Mouse (Mus musculus): Measurements from ENCODE around the gene Polg. TPM values are rescaled to one million over a fixed set of nuclear protein-coding genes. Genes with fewer than 3 reads are reported as not detected.

Polg gene
- polyA plus RNA-seq, 1 experiment, result 37.8 TPM

DNA sequence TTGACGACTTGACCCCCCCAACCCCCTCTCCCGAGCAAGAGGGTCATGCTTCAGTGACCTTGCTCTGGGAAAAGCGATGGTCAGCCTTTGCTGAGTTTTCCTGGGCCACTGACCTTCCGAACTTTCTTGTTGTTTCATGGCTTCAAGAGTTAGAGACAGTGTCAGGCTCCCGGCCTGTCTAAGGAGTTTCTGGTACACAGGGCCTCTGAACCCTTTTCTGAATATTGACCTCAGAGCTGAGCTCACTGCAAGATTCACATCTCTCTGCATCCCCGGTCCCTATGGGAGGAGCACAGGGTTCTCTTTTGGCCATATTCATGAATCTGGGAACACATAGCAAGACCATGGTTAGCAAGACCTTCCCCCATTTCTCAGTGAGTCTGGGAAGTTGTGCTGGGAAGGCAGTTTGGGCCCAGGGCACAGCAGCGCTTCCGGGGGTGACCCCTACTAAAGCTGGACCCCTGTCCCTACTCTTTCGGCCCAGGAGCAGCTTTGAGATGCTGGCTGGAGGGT, 30.7 kb upstream of the Polg start:
- Histone ChIP-seq H3K79me3 (ENCODE audit: low read depth) (no peaks in the 10 kb centered on the region), H3K27me3 (ENCODE audit: control insufficient read depth, insufficient read depth, insufficient read length) (peaks cover 58% of the 10 kb centered on the region), H3K4me3 (ENCODE audit: insufficient read depth, poor library complexity, severe bottlenecking) (no peak overlapping the region), H3K36me3 (ENCODE audit: control insufficient read depth, insufficient read depth) (no peaks in the 10 kb centered on the region), H3ac (ENCODE audit: control insufficient read depth, insufficient read length, low read depth) (no peak overlapping the region), H3K79me2 (ENCODE audit: control insufficient read depth, insufficient read depth) (no peaks in the 10 kb centered on the region)
- TF ChIP-seq CEBPB (IDR thresholded peaks at IDR 0.05; ENCODE audit: low read depth) (no peak), MYOD1 (IDR thresholded peaks at IDR 0.05; ENCODE audit: control insufficient read depth, insufficient read length, low read depth) (no peak), FOSL1 (IDR thresholded peaks at IDR 0.05; ENCODE audit: insufficient read depth, low read length, poor library complexity, severe bottlenecking) (no peak), USF1 (IDR thresholded peaks at IDR 0.05; ENCODE audit: low read depth) (no peak), CTCF (IDR thresholded peaks at IDR 0.05; ENCODE audit: control insufficient read depth, insufficient read depth, insufficient read length) (no peak), MYOG (IDR thresholded peaks at IDR 0.05; ENCODE audit: control insufficient read depth, extremely low read depth, insufficient read length) (no peak), MAX (IDR thresholded peaks at IDR 0.05) (no peak)

DNA sequence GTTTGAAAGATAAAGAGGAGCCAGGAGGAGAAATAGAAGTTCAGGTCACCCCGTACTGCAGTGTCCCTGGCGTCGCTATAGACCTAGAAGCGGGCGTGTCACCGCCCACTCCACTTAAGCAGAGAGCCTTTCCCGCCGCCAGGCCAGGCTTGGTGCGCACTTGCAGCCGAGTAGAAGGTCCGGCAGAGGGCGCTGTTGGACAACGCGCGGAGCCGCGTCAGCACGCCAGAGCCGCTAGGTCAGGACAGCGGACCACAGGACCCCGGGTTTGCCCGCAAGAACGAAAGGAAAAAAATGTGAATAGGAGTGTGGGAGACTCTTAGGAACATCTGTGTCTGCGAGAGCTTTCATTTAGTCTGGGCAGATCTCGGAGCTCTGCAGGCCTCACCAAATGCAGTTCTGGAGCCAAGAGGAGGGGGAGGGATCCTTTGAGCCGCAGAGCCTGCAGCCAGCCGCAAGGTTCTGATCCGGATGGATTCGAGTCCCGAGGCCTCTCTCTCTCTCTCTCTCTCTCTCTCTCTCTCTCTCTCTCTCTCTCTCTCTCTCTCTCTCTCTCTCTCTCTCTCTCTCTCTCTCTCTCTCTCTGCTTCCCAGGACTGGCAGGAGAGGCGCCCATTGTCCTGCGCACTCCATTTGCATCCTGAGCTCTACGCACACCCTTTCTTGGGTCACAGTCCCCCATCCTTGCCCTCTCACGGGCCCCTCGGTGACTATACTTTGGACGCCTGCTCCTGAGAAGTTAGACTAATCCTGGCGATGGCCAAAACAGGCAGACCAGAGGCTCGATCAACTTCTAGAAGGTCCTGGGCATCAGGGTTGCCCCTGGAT, 30.0 kb upstream of the Polg start:
- TF ChIP-seq MYOG (IDR thresholded peaks at IDR 0.05; ENCODE audit: control insufficient read depth, extremely low read depth, insufficient read length) (no peak), USF1 (IDR thresholded peaks at IDR 0.05; ENCODE audit: low read depth) (no peak), CTCF (IDR thresholded peaks at IDR 0.05; ENCODE audit: control insufficient read depth, insufficient read depth, insufficient read length) (peak; percentile 97)
- Histone ChIP-seq H3K79me2 (ENCODE audit: control insufficient read depth, insufficient read depth) (no peaks in the 10 kb centered on the region), H3ac (ENCODE audit: control insufficient read depth, insufficient read length, low read depth) (no peak overlapping the region), H3K4me3 (ENCODE audit: insufficient read depth, poor library complexity, severe bottlenecking) (no peak overlapping the region), H3K27me3 (ENCODE audit: control insufficient read depth, insufficient read depth, insufficient read length) (peaks cover 52% of the 10 kb centered on the region), H3K36me3 (ENCODE audit: control insufficient read depth, insufficient read depth) (no peaks in the 10 kb centered on the region), H3K79me3 (ENCODE audit: low read depth) (no peaks in the 10 kb centered on the region)

DNA sequence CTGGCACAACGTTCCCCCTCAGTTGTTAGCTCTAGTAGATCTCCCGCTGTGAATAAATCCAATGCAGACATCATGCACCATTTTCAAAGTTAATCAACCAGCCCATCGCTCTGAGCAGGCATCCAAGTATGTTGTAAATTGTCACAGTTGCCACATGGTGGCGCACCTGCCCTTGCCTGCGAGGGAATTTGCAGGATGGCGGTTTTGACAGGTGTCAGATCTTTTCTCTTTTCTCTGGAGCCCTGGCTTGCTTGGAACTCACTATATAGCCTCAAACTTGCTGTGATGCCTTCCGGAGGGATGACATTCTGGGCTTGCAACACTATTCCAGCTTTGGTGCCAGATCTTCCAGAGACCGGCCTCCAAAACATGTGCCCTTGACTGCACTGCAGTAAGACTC, 27.8 kb upstream of the Polg start:
- Histone ChIP-seq H3K36me3 (ENCODE audit: control insufficient read depth, insufficient read depth) (no peaks in the 10 kb centered on the region), H3K4me3 (ENCODE audit: insufficient read depth, poor library complexity, severe bottlenecking) (no peak overlapping the region), H3K79me2 (ENCODE audit: control insufficient read depth, insufficient read depth) (no peaks in the 10 kb centered on the region), H3ac (ENCODE audit: control insufficient read depth, insufficient read length, low read depth) (no peak overlapping the region), H3K27me3 (ENCODE audit: control insufficient read depth, insufficient read depth, insufficient read length) (peaks cover 44% of the 10 kb centered on the region), H3K79me3 (ENCODE audit: low read depth) (no peaks in the 10 kb centered on the region)
- TF ChIP-seq MYOG (IDR thresholded peaks at IDR 0.05; ENCODE audit: control insufficient read depth, extremely low read depth, insufficient read length), result no peak
- no peak for TF ChIP-seq MYOD1 (IDR thresholded peaks at IDR 0.05; ENCODE audit: control insufficient read depth, insufficient read length, low read depth)
- TF ChIP-seq CTCF (IDR thresholded peaks at IDR 0.05; ENCODE audit: control insufficient read depth, insufficient read depth, insufficient read length), result peak; percentile 63
- no peak for TF ChIP-seq USF1 (IDR thresholded peaks at IDR 0.05; ENCODE audit: low read depth)
- no peak for TF ChIP-seq CEBPB (IDR thresholded peaks at IDR 0.05; ENCODE audit: low read depth)

DNA sequence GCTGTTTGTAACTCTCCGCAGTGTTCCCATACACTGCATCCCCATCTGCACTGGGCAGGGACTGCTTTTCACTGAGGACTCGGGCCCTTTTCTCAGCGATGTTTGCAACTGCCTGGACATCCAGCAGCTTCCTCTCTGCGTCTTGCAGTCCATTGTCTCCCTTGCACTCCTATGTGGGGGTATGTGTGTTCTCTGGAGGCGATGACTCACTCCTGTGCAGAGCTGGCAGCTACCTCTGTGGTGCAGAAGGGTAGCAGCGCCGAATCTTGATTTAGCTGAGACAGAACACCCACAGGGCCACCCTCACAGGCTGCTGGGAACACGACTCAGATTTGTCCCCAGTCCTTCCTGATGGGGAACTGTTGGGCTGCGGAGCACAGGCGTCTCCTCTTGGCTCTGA, 20.4 kb upstream of the Polg start:
- TF ChIP-seq FOSL1 (IDR thresholded peaks at IDR 0.05; ENCODE audit: insufficient read depth, low read length, poor library complexity, severe bottlenecking), result no peak
- no peak for TF ChIP-seq MYOG (IDR thresholded peaks at IDR 0.05; ENCODE audit: control insufficient read depth, extremely low read depth, insufficient read length)
- no peak for TF ChIP-seq CTCF (IDR thresholded peaks at IDR 0.05; ENCODE audit: control insufficient read depth, insufficient read depth, insufficient read length)
- TF ChIP-seq MAX (IDR thresholded peaks at IDR 0.05), result no peak
- no peak for TF ChIP-seq USF1 (IDR thresholded peaks at IDR 0.05; ENCODE audit: low read depth)
- TF ChIP-seq CEBPB (IDR thresholded peaks at IDR 0.05; ENCODE audit: low read depth), result no peak
- no peak for TF ChIP-seq MYOD1 (IDR thresholded peaks at IDR 0.05; ENCODE audit: control insufficient read depth, insufficient read length, low read depth)
- H3K4me3 ChIP-seq (ENCODE audit: insufficient read depth, poor library complexity, severe bottlenecking), result no peak overlapping the region
- no peaks in the 10 kb centered on the region for H3K36me3 ChIP-seq (ENCODE audit: control insufficient read depth, insufficient read depth)
- H3K27me3 ChIP-seq (ENCODE audit: control insufficient read depth, insufficient read depth, insufficient read length), result peaks cover 16% of the 10 kb centered on the region
- no peaks in the 10 kb centered on the region for H3K79me2 ChIP-seq (ENCODE audit: control insufficient read depth, insufficient read depth)
- H3K79me3 ChIP-seq (ENCODE audit: low read depth), result no peaks in the 10 kb centered on the region
- peak overlapping the region; percentile 15 for H3ac ChIP-seq (ENCODE audit: control insufficient read depth, insufficient read length, low read depth)

DNA sequence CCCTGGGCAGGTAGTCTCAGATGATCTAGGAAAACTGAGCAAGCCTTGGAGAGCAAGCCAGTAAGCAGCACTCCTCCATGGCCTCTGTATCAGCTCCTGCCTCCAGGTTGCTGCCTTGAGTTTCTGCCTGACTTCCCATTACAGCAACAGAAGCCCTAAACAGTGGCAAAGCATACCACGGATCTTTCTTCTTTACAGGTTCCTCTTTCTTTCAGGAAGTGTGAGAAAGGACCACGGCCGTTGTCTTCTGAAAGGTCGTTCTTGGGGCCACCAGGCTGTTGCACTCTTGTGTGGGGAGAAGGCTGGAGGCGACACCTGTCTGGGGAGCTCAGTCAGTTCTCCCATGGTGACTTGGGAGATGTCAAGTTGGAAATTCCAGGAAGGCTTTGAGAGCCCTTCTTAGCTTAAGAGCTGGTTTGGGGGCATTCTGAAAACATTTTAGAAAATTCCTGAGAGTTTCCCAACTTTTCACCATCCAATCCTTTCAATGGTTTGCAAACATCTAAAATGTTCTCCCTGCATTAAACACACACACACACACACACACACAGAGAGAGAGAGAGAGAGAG, 8.8 kb upstream of the Polg start:
- Histone ChIP-seq H3K27me3 (ENCODE audit: control insufficient read depth, insufficient read depth, insufficient read length) (peaks cover 3% of the 10 kb centered on the region), H3ac (ENCODE audit: control insufficient read depth, insufficient read length, low read depth) (no peak overlapping the region), H3K79me2 (ENCODE audit: control insufficient read depth, insufficient read depth) (no peaks in the 10 kb centered on the region), H3K4me3 (ENCODE audit: insufficient read depth, poor library complexity, severe bottlenecking) (no peak overlapping the region), H3K36me3 (ENCODE audit: control insufficient read depth, insufficient read depth) (no peaks in the 10 kb centered on the region), H3K79me3 (ENCODE audit: low read depth) (no peaks in the 10 kb centered on the region)
- TF ChIP-seq MYOG (IDR thresholded peaks at IDR 0.05; ENCODE audit: control insufficient read depth, extremely low read depth, insufficient read length), result no peak
- TF ChIP-seq USF1 (IDR thresholded peaks at IDR 0.05; ENCODE audit: low read depth), result no peak
- no peak for TF ChIP-seq FOSL1 (IDR thresholded peaks at IDR 0.05; ENCODE audit: insufficient read depth, low read length, poor library complexity, severe bottlenecking)
- TF ChIP-seq CTCF (IDR thresholded peaks at IDR 0.05; ENCODE audit: control insufficient read depth, insufficient read depth, insufficient read length), result no peak
- no peak for TF ChIP-seq MYOD1 (IDR thresholded peaks at IDR 0.05; ENCODE audit: control insufficient read depth, insufficient read length, low read depth)
- TF ChIP-seq MAX (IDR thresholded peaks at IDR 0.05), result no peak
- TF ChIP-seq CEBPB (IDR thresholded peaks at IDR 0.05; ENCODE audit: low read depth), result no peak
